Mouse (Mus musculus): ENCODE measurements around the gene Nup214. TPM values are rescaled to one million over a fixed set of nuclear protein-coding genes. Genes with fewer than 3 reads are reported as not detected.
"Not testable (repeated sequence)": the region's sequence is repeated elsewhere in the genome, so short reads cannot be mapped to it uniquely, and the experiment has no call there.

Nup214 gene
- polyA plus RNA-seq, 1 experiment, result 42.2 TPM

DNA sequence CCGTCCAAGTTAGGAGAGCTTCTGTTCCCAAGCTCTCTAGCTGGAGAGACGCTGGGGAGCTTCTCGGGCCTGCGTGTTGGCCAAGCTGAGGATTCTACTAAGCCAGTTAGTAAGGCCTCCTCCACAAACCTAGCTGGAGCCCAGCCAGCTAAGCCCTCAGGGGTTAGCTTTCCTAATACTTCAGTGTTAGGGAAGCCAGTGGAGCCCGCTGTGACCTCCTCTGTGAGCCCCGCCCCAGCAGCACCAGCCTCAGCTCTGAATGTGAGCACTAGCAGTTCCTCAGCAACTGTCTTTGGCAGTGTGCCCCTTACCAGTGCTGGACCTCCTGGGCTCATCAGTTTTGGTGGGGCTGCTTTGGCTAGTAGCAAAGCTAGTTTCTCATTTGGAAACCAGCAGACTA lies 59.2 kb downstream of the Nup214 start:
- no peaks in the 10 kb centered on the region for H3K79me2 ChIP-seq (ENCODE audit: control insufficient read depth, insufficient read depth)
- no peaks in the 10 kb centered on the region for H3K27me3 ChIP-seq (ENCODE audit: control insufficient read depth, insufficient read depth, insufficient read length)
- no peaks in the 10 kb centered on the region for H3K79me3 ChIP-seq (ENCODE audit: low read depth)
- H3K4me3 ChIP-seq (ENCODE audit: insufficient read depth, poor library complexity, severe bottlenecking), result no peak overlapping the region
- peaks cover 92% of the 10 kb centered on the region for H3K36me3 ChIP-seq (ENCODE audit: control insufficient read depth, insufficient read depth)
- H3ac ChIP-seq (ENCODE audit: control insufficient read depth, insufficient read length, low read depth), result no peak overlapping the region
- TF ChIP-seq MYOG (IDR thresholded peaks at IDR 0.05; ENCODE audit: control insufficient read depth, extremely low read depth, insufficient read length) (no peak), CEBPB (IDR thresholded peaks at IDR 0.05; ENCODE audit: low read depth) (no peak), MYOD1 (IDR thresholded peaks at IDR 0.05; ENCODE audit: control insufficient read depth, insufficient read length, low read depth) (no peak), FOSL1 (IDR thresholded peaks at IDR 0.05; ENCODE audit: insufficient read depth, low read length, poor library complexity, severe bottlenecking) (no peak), USF1 (IDR thresholded peaks at IDR 0.05; ENCODE audit: low read depth) (no peak), CTCF (IDR thresholded peaks at IDR 0.05; ENCODE audit: control insufficient read depth, insufficient read depth, insufficient read length) (no peak), MAX (IDR thresholded peaks at IDR 0.05) (no peak)

DNA sequence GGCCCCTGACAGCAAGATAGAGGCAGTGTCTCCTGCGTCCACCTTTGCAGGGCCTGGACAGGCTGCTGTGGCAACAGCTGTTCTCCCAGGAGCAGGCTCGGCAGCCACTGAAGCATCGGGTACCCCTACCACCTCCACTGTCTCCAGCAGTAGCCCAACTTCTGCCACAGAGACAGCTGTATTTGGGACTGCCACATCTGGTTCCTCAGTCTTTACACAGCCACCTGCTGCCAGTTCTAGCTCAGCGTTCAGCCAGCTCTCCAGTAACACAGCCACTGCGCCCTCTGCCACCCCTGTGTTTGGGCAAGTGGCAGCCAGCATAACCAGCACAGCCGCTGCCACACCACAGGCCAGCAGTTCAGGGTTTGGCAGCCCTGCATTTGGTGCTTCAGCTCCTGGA lies 60.0 kb downstream of the Nup214 start:
- Histone ChIP-seq H3ac (ENCODE audit: control insufficient read depth, insufficient read length, low read depth) (no peak overlapping the region), H3K79me3 (ENCODE audit: low read depth) (no peaks in the 10 kb centered on the region), H3K79me2 (ENCODE audit: control insufficient read depth, insufficient read depth) (no peaks in the 10 kb centered on the region), H3K4me3 (ENCODE audit: insufficient read depth, poor library complexity, severe bottlenecking) (no peak overlapping the region), H3K36me3 (ENCODE audit: control insufficient read depth, insufficient read depth) (peaks cover 92% of the 10 kb centered on the region), H3K27me3 (ENCODE audit: control insufficient read depth, insufficient read depth, insufficient read length) (no peaks in the 10 kb centered on the region)
- TF ChIP-seq CTCF (IDR thresholded peaks at IDR 0.05; ENCODE audit: control insufficient read depth, insufficient read depth, insufficient read length) (no peak), FOSL1 (IDR thresholded peaks at IDR 0.05; ENCODE audit: insufficient read depth, low read length, poor library complexity, severe bottlenecking) (no peak), MYOD1 (IDR thresholded peaks at IDR 0.05; ENCODE audit: control insufficient read depth, insufficient read length, low read depth) (no peak), MYOG (IDR thresholded peaks at IDR 0.05; ENCODE audit: control insufficient read depth, extremely low read depth, insufficient read length) (no peak), MAX (IDR thresholded peaks at IDR 0.05) (no peak)

DNA sequence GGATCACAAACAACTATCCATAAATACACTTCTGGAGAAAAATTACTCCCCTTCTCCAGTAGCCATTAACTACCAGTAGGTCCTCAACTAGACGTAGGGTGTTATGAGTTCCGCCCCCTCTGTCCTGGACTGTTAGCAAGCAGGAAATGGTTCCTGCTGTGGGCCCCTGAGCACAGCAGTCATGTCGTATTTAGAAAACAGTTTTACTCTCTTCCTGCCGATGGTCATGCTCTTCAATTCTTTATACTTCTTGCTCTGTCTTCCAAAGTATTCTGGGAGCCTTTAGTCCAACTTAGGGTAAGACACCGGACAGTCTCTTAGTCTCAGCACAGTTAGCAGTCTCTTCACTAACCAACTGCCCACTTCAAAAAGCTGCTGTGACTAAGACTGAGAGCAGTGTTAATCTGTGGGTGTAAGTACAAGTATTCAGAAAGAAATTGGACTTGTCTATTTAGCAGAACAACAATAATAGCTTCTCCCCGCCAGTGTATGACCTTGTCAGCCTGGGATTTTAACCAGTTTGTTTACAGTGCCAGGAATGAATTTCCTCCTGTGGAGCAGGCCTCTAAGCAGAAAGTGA lies 63.1 kb downstream of the Nup214 start:
- TF ChIP-seq FOSL1 (IDR thresholded peaks at IDR 0.05; ENCODE audit: insufficient read depth, low read length, poor library complexity, severe bottlenecking), result no peak
- TF ChIP-seq MAX (IDR thresholded peaks at IDR 0.05), result no peak
- TF ChIP-seq CTCF (IDR thresholded peaks at IDR 0.05; ENCODE audit: control insufficient read depth, insufficient read depth, insufficient read length), result no peak
- no peak for TF ChIP-seq MYOD1 (IDR thresholded peaks at IDR 0.05; ENCODE audit: control insufficient read depth, insufficient read length, low read depth)
- no peak for TF ChIP-seq USF1 (IDR thresholded peaks at IDR 0.05; ENCODE audit: low read depth)
- TF ChIP-seq MYOG (IDR thresholded peaks at IDR 0.05; ENCODE audit: control insufficient read depth, extremely low read depth, insufficient read length), result no peak
- TF ChIP-seq CEBPB (IDR thresholded peaks at IDR 0.05; ENCODE audit: low read depth), result no peak
- H3ac ChIP-seq (ENCODE audit: control insufficient read depth, insufficient read length, low read depth), result no peak overlapping the region
- H3K27me3 ChIP-seq (ENCODE audit: control insufficient read depth, insufficient read depth, insufficient read length), result no peaks in the 10 kb centered on the region
- H3K79me3 ChIP-seq (ENCODE audit: low read depth), result no peaks in the 10 kb centered on the region
- H3K36me3 ChIP-seq (ENCODE audit: control insufficient read depth, insufficient read depth), result peaks cover 90% of the 10 kb centered on the region
- H3K4me3 ChIP-seq (ENCODE audit: insufficient read depth, poor library complexity, severe bottlenecking), result no peak overlapping the region
- no peaks in the 10 kb centered on the region for H3K79me2 ChIP-seq (ENCODE audit: control insufficient read depth, insufficient read depth)

DNA sequence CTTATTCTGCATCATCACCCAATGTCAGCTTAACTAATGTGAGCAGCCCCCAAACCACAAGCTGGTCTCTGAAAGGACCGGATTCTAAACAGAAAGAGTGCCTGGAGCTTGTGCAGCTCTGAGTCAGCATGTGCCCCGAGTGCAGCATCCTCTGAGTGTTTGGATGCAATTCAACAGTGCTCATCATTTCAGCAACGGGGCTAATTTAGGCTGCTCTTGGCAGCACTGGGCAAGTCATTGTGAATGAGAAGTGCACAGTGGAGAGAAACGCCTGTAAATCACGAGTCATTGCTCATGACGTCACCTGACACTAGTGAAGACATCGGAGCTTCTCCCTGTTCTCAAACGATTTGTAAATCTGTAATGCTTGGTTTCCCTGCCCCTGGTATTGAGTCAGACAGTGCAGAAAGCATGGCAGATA lies 64.4 kb downstream of the Nup214 start:
- Histone ChIP-seq H3K79me2 (ENCODE audit: control insufficient read depth, insufficient read depth) (no peaks in the 10 kb centered on the region), H3K36me3 (ENCODE audit: control insufficient read depth, insufficient read depth) (peaks cover 88% of the 10 kb centered on the region), H3ac (ENCODE audit: control insufficient read depth, insufficient read length, low read depth) (no peak overlapping the region), H3K79me3 (ENCODE audit: low read depth) (no peaks in the 10 kb centered on the region), H3K27me3 (ENCODE audit: control insufficient read depth, insufficient read depth, insufficient read length) (no peaks in the 10 kb centered on the region), H3K4me3 (ENCODE audit: insufficient read depth, poor library complexity, severe bottlenecking) (no peak overlapping the region)
- TF ChIP-seq MAX (IDR thresholded peaks at IDR 0.05) (no peak), CTCF (IDR thresholded peaks at IDR 0.05; ENCODE audit: control insufficient read depth, insufficient read depth, insufficient read length) (no peak), MYOG (IDR thresholded peaks at IDR 0.05; ENCODE audit: control insufficient read depth, extremely low read depth, insufficient read length) (no peak), USF1 (IDR thresholded peaks at IDR 0.05; ENCODE audit: low read depth) (no peak), MYOD1 (IDR thresholded peaks at IDR 0.05; ENCODE audit: control insufficient read depth, insufficient read length, low read depth) (no peak), FOSL1 (IDR thresholded peaks at IDR 0.05; ENCODE audit: insufficient read depth, low read length, poor library complexity, severe bottlenecking) (no peak), CEBPB (IDR thresholded peaks at IDR 0.05; ENCODE audit: low read depth) (no peak)

DNA sequence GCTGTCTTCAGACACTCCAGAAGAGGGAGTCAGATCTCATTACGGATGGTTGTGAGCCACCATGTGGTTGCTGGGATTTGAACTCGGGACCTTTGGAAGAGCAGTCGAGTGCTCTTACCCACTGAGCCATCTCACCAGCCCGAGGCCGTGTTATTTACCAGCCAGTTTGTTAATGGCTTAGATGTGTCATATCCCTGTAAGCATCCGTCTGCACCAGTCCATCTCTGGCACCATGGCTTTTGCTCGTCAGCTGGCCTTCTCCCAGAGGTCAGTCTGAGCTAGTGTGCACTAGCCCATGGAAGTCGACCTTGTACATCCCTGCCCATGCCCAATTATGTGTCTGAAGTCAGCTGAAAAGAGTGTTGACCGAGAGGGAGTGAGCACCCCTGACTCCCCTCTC lies 66.4 kb downstream of the Nup214 start:
- H3K27me3 ChIP-seq (ENCODE audit: control insufficient read depth, insufficient read depth, insufficient read length); H3ac ChIP-seq (ENCODE audit: control insufficient read depth, insufficient read length, low read depth); H3K4me3 ChIP-seq (ENCODE audit: insufficient read depth, poor library complexity, severe bottlenecking); H3K79me2 ChIP-seq (ENCODE audit: control insufficient read depth, insufficient read depth); H3K79me3 ChIP-seq (ENCODE audit: low read depth): not testable (repeated sequence)
- peaks cover 87% of the 10 kb centered on the region for H3K36me3 ChIP-seq (ENCODE audit: control insufficient read depth, insufficient read depth)

DNA sequence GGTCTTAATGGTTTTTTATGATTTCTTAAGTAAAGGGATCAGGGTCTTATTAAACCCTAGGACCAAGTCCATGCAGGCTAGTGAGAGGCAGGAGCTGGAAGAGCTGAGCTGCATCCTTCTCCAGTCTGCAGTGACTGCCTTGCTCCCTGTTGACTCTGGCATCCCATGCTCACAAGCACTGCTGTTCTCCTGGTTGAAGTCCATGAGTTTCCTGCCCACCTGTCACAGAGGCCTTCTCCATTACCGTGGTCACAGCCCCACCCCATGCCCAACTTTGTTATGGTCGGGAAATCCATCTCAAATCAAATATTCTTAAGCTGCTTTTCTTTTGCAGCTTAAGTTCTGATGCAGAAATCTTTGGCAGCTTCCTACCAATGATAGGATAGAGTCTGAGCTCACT lies 66.9 kb downstream of the Nup214 start:
- H3K79me2 ChIP-seq (ENCODE audit: control insufficient read depth, insufficient read depth), result no peaks in the 10 kb centered on the region
- H3K36me3 ChIP-seq (ENCODE audit: control insufficient read depth, insufficient read depth), result peaks cover 88% of the 10 kb centered on the region
- H3K4me3 ChIP-seq (ENCODE audit: insufficient read depth, poor library complexity, severe bottlenecking), result no peak overlapping the region
- no peaks in the 10 kb centered on the region for H3K27me3 ChIP-seq (ENCODE audit: control insufficient read depth, insufficient read depth, insufficient read length)
- no peaks in the 10 kb centered on the region for H3K79me3 ChIP-seq (ENCODE audit: low read depth)
- H3ac ChIP-seq (ENCODE audit: control insufficient read depth, insufficient read length, low read depth), result no peak overlapping the region
- TF ChIP-seq USF1 (IDR thresholded peaks at IDR 0.05; ENCODE audit: low read depth) (no peak), MYOD1 (IDR thresholded peaks at IDR 0.05; ENCODE audit: control insufficient read depth, insufficient read length, low read depth) (no peak)
